Mouse (Mus musculus) CH12.LX (cell line): ENCODE results near the gene Pebp1.

Experiments used
- CTCF ChIP-seq, 2 experiments: IDR thresholded peaks in 1 of 2; conservative IDR thresholded peaks in 1 of 2; 2 replicates each; pipeline ENCODE4 v1.5.1; 2011 to 2012; ENCODE audit warnings: low read depth in 2 of 2, low read length in 2 of 2, improper control_type of control experiment in 1 of 2, inconsistent platforms in 1 of 2, mild to moderate bottlenecking in 1 of 2, moderate library complexity in 1 of 2
- ELF1 ChIP-seq: IDR thresholded peaks from 2 replicates; pipeline ENCODE4 v1.6.1; 2014; ENCODE audit warnings: low read depth, mild to moderate bottlenecking, inconsistent platforms, low read length, improper control_type of control experiment
- HCFC1 ChIP-seq: IDR thresholded peaks from 2 replicates; pipeline ENCODE4 v1.6.1; 2012; ENCODE audit warnings: low read depth, mild to moderate bottlenecking, inconsistent platforms, low read length, improper control_type of control experiment
- JUND ChIP-seq: conservative IDR thresholded peaks from 2 replicates; pipeline ENCODE4 v1.6.1; 2011; ENCODE audit warnings: low read depth, low read length, improper control_type of control experiment
- NRF1 ChIP-seq: IDR thresholded peaks from 2 replicates; pipeline ENCODE4 v1.6.1; 2014; ENCODE audit warnings: low read depth, mild to moderate bottlenecking, inconsistent platforms, low read length, improper control_type of control experiment, moderate library complexity
- POLR2A ChIP-seq: IDR thresholded peaks from 2 replicates; pipeline ENCODE4 v1.6.1; 2011; ENCODE audit warnings: low read depth, mild to moderate bottlenecking, improper control_type of control experiment, low read length
- RCOR1 ChIP-seq: conservative IDR thresholded peaks from 2 replicates; pipeline ENCODE4 v1.6.1; 2012; ENCODE audit warnings: low read depth, mild to moderate bottlenecking, inconsistent platforms, low read length, improper control_type of control experiment
- TCF12 ChIP-seq: IDR thresholded peaks from 2 replicates; pipeline ENCODE4 v1.6.1; 2014; ENCODE audit warnings: low read depth, mild to moderate bottlenecking, inconsistent platforms, low read length, improper control_type of control experiment
- ZKSCAN1 ChIP-seq: IDR thresholded peaks from 2 replicates; pipeline ENCODE4 v1.6.1; 2012; ENCODE audit warnings: low read depth, inconsistent platforms, low read length, improper control_type of control experiment, borderline replicate concordance

GRCm38 (mm10) chr5:117313909-117314308 lies 26.5 kb upstream of the Pebp1 start:
- TF ChIP-seq CTCF (conservative IDR thresholded peaks at IDR 0.05 in 1 of 2, IDR thresholded peaks at IDR 0.05 in 1 of 2; ENCODE audit: low read depth in 2 of 2, low read length in 2 of 2) = no peak
- TF ChIP-seq ELF1 = no peak
- TF ChIP-seq POLR2A = no peak
- TF ChIP-seq NRF1 = no peak
- no peak for TF ChIP-seq JUND
- TF ChIP-seq RCOR1 = no peak
- no peak for TF ChIP-seq ZKSCAN1
- no peak for TF ChIP-seq TCF12
- TF ChIP-seq HCFC1 = no peak
